In the genomic region with DNA sequence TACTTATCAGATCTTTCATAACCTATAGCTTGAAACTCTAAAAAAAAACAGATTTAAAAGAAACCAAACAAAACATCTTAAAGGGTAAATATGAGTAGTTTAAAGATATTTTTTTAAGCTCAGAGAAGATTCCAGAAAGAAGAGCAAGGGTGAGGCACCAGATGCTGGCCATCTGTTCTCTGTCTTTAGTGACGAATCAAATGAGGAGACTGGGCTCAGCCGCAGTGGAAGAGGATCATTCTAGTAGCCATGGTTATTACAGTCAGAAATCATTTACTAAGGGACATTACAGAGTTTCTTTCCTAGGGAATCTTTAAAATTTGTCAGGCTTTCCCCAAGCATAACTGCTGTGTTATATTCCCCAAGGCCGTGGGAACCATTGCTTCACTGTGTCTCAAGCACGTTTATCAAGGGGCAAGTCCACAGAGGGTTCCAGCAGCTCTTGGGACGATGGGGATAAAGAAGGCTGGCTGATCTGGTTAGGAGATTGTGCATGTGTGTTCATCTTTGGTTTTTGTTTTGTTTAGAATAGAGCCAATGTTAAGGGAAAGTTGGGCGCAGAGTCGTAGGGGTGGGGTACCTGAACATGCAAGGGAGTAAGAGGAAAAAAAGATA, we compare ENCODE assay signal across 25 mouse cellular contexts. TPM values are rescaled to one million over a fixed set of nuclear protein-coding genes. Genes with fewer than 3 reads are reported as not detected.
DNase-seq lines count a peak whose midpoint lies in the region; ATAC-seq and TF ChIP-seq lines count a peak whose summit lies in the region.
"Had no signal": no experiment of that assay in that cellular context is flagged by ENCODE, and none has a peak within 500 bp of the region (broad histone marks: within the 10 kb centered on the region; RNA-seq: fewer than 3 reads in every experiment).

No protein-coding gene starts in this region.

- H3K9ac ChIP-seq in forebrain, embryonic 14.5 days (ENCODE audit: low read length), result no peak overlapping the region
- no peak overlapping the region for H3K9ac ChIP-seq in forebrain, embryonic 12.5 days
- H3K9ac ChIP-seq in kidney, postnatal 0 days (ENCODE audit: low read depth, low read length), result no peak overlapping the region
- no peak overlapping the region for H3K9ac ChIP-seq in kidney, embryonic 14.5 days (ENCODE audit: low read depth, low read length)
- H3K9ac ChIP-seq: hindbrain, embryonic 12.5 days; limb, embryonic 12.5 days; liver, embryonic 12.5 days; lung, embryonic 15.5 days; neural tube, embryonic 12.5 days had no signal

- H3K9me3 ChIP-seq in forebrain, embryonic 14.5 days (replicated peaks; ENCODE audit: control insufficient read depth, low read length), result no peaks in the 10 kb centered on the region
- no peaks in the 10 kb centered on the region for H3K9me3 ChIP-seq in forebrain, embryonic 12.5 days
- no peaks in the 10 kb centered on the region for H3K9me3 ChIP-seq in kidney, postnatal 0 days (replicated peaks; ENCODE audit: low read length)
- no peaks in the 10 kb centered on the region for H3K9me3 ChIP-seq in kidney, embryonic 14.5 days (ENCODE audit: control insufficient read depth, low read length)
- H3K9me3 ChIP-seq: G1E; hindbrain, embryonic 12.5 days; limb, embryonic 12.5 days; liver, embryonic 12.5 days; lung, embryonic 15.5 days; neural tube, embryonic 12.5 days had no signal

- no peak overlapping the region for H3K4me2 ChIP-seq in forebrain, embryonic 14.5 days (ENCODE audit: low read length)
- no peak overlapping the region for H3K4me2 ChIP-seq in forebrain, embryonic 12.5 days
- H3K4me2 ChIP-seq in kidney, postnatal 0 days (ENCODE audit: low read length), result no peak overlapping the region
- H3K4me2 ChIP-seq in kidney, embryonic 14.5 days (replicated peaks; ENCODE audit: low read depth, low read length), result no peak overlapping the region
- H3K4me2 ChIP-seq: hindbrain, embryonic 12.5 days; limb, embryonic 12.5 days; liver, embryonic 12.5 days; lung, embryonic 15.5 days; midbrain, embryonic 11.5 days; neural tube, embryonic 12.5 days had no signal

- no peak overlapping the region for H3K27ac ChIP-seq in forebrain, embryonic 14.5 days (ENCODE audit: low read depth, low read length)
- no peak overlapping the region for H3K27ac ChIP-seq in forebrain, embryonic 12.5 days
- H3K27ac ChIP-seq in kidney, postnatal 0 days, result no peak overlapping the region
- no peak overlapping the region for H3K27ac ChIP-seq in kidney, embryonic 14.5 days (ENCODE audit: low read depth, low read length)
- H3K27ac ChIP-seq: hindbrain, embryonic 12.5 days; limb, embryonic 12.5 days; liver, embryonic 12.5 days; lung, embryonic 15.5 days; neural tube, embryonic 12.5 days had no signal

- no peak for ATAC-seq in forebrain, embryonic 14.5 days
- ATAC-seq in forebrain, embryonic 12.5 days (ENCODE audit: low FRiP score), result no peak
- no peak for ATAC-seq in kidney, postnatal 0 days (replicated peaks; ENCODE audit: low FRiP score, low read depth)
- ATAC-seq in kidney, embryonic 14.5 days (ENCODE audit: low FRiP score, low TSS enrichment), result no peak
- ATAC-seq: activated CD4-positive, CD25-positive, alpha-beta regulatory T cell, adult 4 months; inflammation-experienced regulatory T-cells, adult 6 months; liver, embryonic 12.5 days had no signal

- WGBS in forebrain, embryonic 14.5 days, result 75% methylated on average over 7 of the region's 7 CpGs
- 86% methylated on average over 7 of the region's 7 CpGs for WGBS in forebrain, embryonic 12.5 days
- WGBS in kidney, postnatal 0 days, result 77% methylated on average over 7 of the region's 7 CpGs
- WGBS in kidney, embryonic 14.5 days, result 86% methylated on average over 7 of the region's 7 CpGs

- H3K4me1 ChIP-seq in forebrain, embryonic 14.5 days (ENCODE audit: control insufficient read depth, insufficient read depth, low read length), result peaks cover 6% of the 10 kb centered on the region
- H3K4me1 ChIP-seq in forebrain, embryonic 12.5 days, result peaks cover 8% of the 10 kb centered on the region
- H3K4me1 ChIP-seq in kidney, postnatal 0 days (replicated peaks; ENCODE audit: insufficient read depth, low read length), result no peaks in the 10 kb centered on the region
- H3K4me1 ChIP-seq in kidney, embryonic 14.5 days (ENCODE audit: control insufficient read depth, insufficient read depth, low read length), result no peaks in the 10 kb centered on the region
- H3K4me1 ChIP-seq: liver, embryonic 12.5 days had no signal

- intact Hi-C loops in left cerebral cortex, postnatal 10 days (cut with DNase I), result no loop called here

- no peaks in the 10 kb centered on the region for H3K27me3 ChIP-seq in forebrain, embryonic 14.5 days (replicated peaks; ENCODE audit: control insufficient read depth, insufficient read depth, low read length)
- no peaks in the 10 kb centered on the region for H3K27me3 ChIP-seq in forebrain, embryonic 12.5 days
- H3K27me3 ChIP-seq in kidney, postnatal 0 days (ENCODE audit: insufficient read depth, low read length), result no peaks in the 10 kb centered on the region
- no peaks in the 10 kb centered on the region for H3K27me3 ChIP-seq in kidney, embryonic 14.5 days (ENCODE audit: control insufficient read depth, insufficient read depth, low read length)
- H3K27me3 ChIP-seq: hindbrain, embryonic 12.5 days; limb, embryonic 12.5 days; liver, embryonic 12.5 days; lung, embryonic 15.5 days; neural tube, embryonic 12.5 days had no signal

- H3K36me3 ChIP-seq in forebrain, embryonic 14.5 days (ENCODE audit: control insufficient read depth, insufficient read depth, low read length), result no peaks in the 10 kb centered on the region
- H3K36me3 ChIP-seq in forebrain, embryonic 12.5 days (replicated peaks), result no peaks in the 10 kb centered on the region
- H3K36me3 ChIP-seq in kidney, postnatal 0 days (ENCODE audit: insufficient read depth, low read length), result no peaks in the 10 kb centered on the region
- H3K36me3 ChIP-seq in kidney, embryonic 14.5 days (ENCODE audit: control insufficient read depth, insufficient read depth, low read length), result no peaks in the 10 kb centered on the region
- H3K36me3 ChIP-seq: G1E; liver, embryonic 12.5 days; lung, embryonic 15.5 days had no signal

- no peak for TF ChIP-seq CTCF in kidney, postnatal 0 days (IDR thresholded peaks at IDR 0.05; ENCODE audit: low read depth)

- DNase-seq in forebrain, embryonic 14.5 days (ENCODE audit: low spot score), result peak; percentile 35
- DNase-seq in kidney, postnatal 0 days (ENCODE audit: low spot score), result peak; percentile 24
- peak; percentile 19 to 28 for DNase-seq in left cerebral cortex, adult 18-20 months (ENCODE audit: low spot score in 2 of 2)
- no peak for DNase-seq in left cerebral cortex, postnatal 10 days (ENCODE audit: extremely low spot score in 1 of 2, low spot score in 2 of 2)
- peak; percentile 39 to 65 for DNase-seq in right cerebral cortex, postnatal 10 days (ENCODE audit: low spot score in 2 of 2)
- no peak for DNase-seq in right cerebral cortex, postnatal 25 days
- DNase-seq: adrenal gland, postnatal 10 days; cerebellum, adult 11 months; embryo, embryonic 11 days; gastrocnemius, postnatal 10 days; kidney, adult 2 months; spleen, adult 18-20 months; thymus, postnatal 36 days had no signal

- H3K4me3 ChIP-seq in forebrain, embryonic 14.5 days (ENCODE audit: low read depth, low read length), result no peak overlapping the region
- H3K4me3 ChIP-seq in forebrain, embryonic 12.5 days (replicated peaks), result no peak overlapping the region
- no peak overlapping the region for H3K4me3 ChIP-seq in kidney, postnatal 0 days (replicated peaks; ENCODE audit: low read depth, low read length)
- H3K4me3 ChIP-seq in kidney, embryonic 14.5 days (ENCODE audit: low read length), result no peak overlapping the region
- H3K4me3 ChIP-seq: hindbrain, embryonic 12.5 days; limb, embryonic 12.5 days; liver, embryonic 12.5 days; lung, embryonic 15.5 days; neural tube, embryonic 12.5 days had no signal

RNA-seq across cellular contexts. Expression of a gene that starts 24.4 kb away (rescaled TPM):
- polyA plus RNA-seq in forebrain, embryonic 14.5 days (2014; fragmentation: Nextera tagmentation; extraction: Ambion mirVana), result 0.20 and 0.42 TPM in 2 replicates
- 0.66 and 0.78 TPM in 2 replicates for polyA plus RNA-seq in forebrain, embryonic 12.5 days (2016; fragmentation: Nextera tagmentation; extraction: Ambion mirVana)
- 1.0 TPM in 2 replicates for polyA plus RNA-seq in kidney, postnatal 0 days (2015; fragmentation: Nextera tagmentation; extraction: Ambion mirVana)
- 0.41 and 0.77 TPM in 2 replicates for polyA plus RNA-seq in kidney, embryonic 14.5 days (2014; fragmentation: Nextera tagmentation; extraction: Ambion mirVana)
- under 1 TPM; 0.23 to 0.30 TPM for total RNA-seq in left cerebral cortex, adult 18-20 months (2021)
- total RNA-seq in left cerebral cortex, postnatal 10 days (2021), result not detected
- total RNA-seq: layer of hippocampus, adult 18-20 months had no signal
- polyA plus RNA-seq: activated CD4-positive, CD25-positive, alpha-beta regulatory T cell, adult 4 months; G1E had no signal

RNA-seq across cellular contexts. Expression of a gene that starts 51.1 kb away (rescaled TPM):
- 4.0 and 4.4 TPM in 2 replicates for polyA plus RNA-seq in forebrain, embryonic 14.5 days (2014; fragmentation: Nextera tagmentation; extraction: Ambion mirVana)
- polyA plus RNA-seq in forebrain, embryonic 12.5 days (2016; fragmentation: Nextera tagmentation; extraction: Ambion mirVana), result 6.3 and 6.4 TPM in 2 replicates
- polyA plus RNA-seq in kidney, postnatal 0 days (2015; fragmentation: Nextera tagmentation; extraction: Ambion mirVana), result 3.7 and 4.3 TPM in 2 replicates
- polyA plus RNA-seq in kidney, embryonic 14.5 days (2014; fragmentation: Nextera tagmentation; extraction: Ambion mirVana), result 3.5 and 4.3 TPM in 2 replicates
- 1 to 10 TPM; 7.3 to 8.7 TPM for total RNA-seq in left cerebral cortex, adult 18-20 months (2021)
- 10 to 100 TPM; 12.1 to 12.6 TPM for total RNA-seq in left cerebral cortex, postnatal 10 days (2021)
- polyA plus RNA-seq: G1E had no signal

Comparison
In these comparisons a context has a peak if more than half of its experiments do, and no peak if none do; other contexts are left out.
1. DNase-seq: peak in forebrain, embryonic 14.5 days (single experiment), kidney, postnatal 0 days (single experiment), left cerebral cortex, adult 18-20 months (2 of 2) and right cerebral cortex, postnatal 10 days (2 of 2); none in left cerebral cortex, postnatal 10 days (0 of 2) and right cerebral cortex, postnatal 25 days (single experiment).